Mouse (Mus musculus) stomach, embryonic 14.5 days (tissue): ENCODE results near the gene 1700001P01Rik. TPM values are rescaled to one million over a fixed set of nuclear protein-coding genes. Genes with fewer than 3 reads are reported as not detected.
"Not testable (repeated sequence)": the region's sequence is repeated elsewhere in the genome, so short reads cannot be mapped to it uniquely, and the experiment has no call there.

Experiments
- ATAC-seq: fragments of 200-750 bp; cut with Nextera tagmentation; 2 replicates; pipeline ENCODE4 v1.8.0; 2017; ENCODE audit warnings: low read depth, moderate TSS enrichment; ENCODE audit not compliant: insufficient number of reproducible peaks, insufficient read depth, low FRiP score
- H3K27ac ChIP-seq: fragments of 300-500 bp; sonication (generic); 2 replicates; pipeline ENCODE4 v1.5.1; 2014; ENCODE audit warnings: mild to moderate bottlenecking, low read length, moderate library complexity, mixed read lengths
- H3K27me3 ChIP-seq: fragments of 300-500 bp; sonication (generic); 2 replicates; pipeline ENCODE4 v1.6.1; 2014; ENCODE audit warnings: low read length, control low read depth, mixed read lengths; ENCODE audit not compliant: control insufficient read depth, insufficient read depth
- H3K36me3 ChIP-seq: fragments of 300-500 bp; sonication (generic); 2 replicates; pipeline ENCODE4 v1.6.1; 2014; ENCODE audit warnings: mild to moderate bottlenecking, control low read depth, low read length, moderate library complexity, mixed read lengths; ENCODE audit not compliant: control insufficient read depth, insufficient read depth
- H3K4me1 ChIP-seq: fragments of 300-500 bp; sonication (generic); 2 replicates; pipeline ENCODE4 v1.6.1; 2014; ENCODE audit warnings: low read length, control low read depth, mixed read lengths; ENCODE audit not compliant: control insufficient read depth, insufficient read depth
- H3K4me2 ChIP-seq: fragments of 300-500 bp; sonication (generic); replicated peaks from 2 replicates; pipeline ENCODE4 v1.6.1; 2014; ENCODE audit warnings: low read depth, low read length, control low read depth
- H3K4me3 ChIP-seq: fragments of 300-500 bp; sonication (generic); 2 replicates; pipeline ENCODE4 v1.5.1; 2014; ENCODE audit warnings: low read depth, low read length, control low read depth
- H3K9ac ChIP-seq: fragments of 300-500 bp; sonication (generic); replicated peaks from 2 replicates; pipeline ENCODE4 v1.6.1; 2014; ENCODE audit warnings: low read depth, mild to moderate bottlenecking, control low read depth, low read length, moderate library complexity, mixed read lengths
- H3K9me3 ChIP-seq: fragments of 300-500 bp; sonication (generic); 2 replicates; pipeline ENCODE4 v1.6.1; 2016; ENCODE audit warnings: low read depth, low read length, control low read depth; ENCODE audit not compliant: control insufficient read depth
- WGBS: fragments of 180-500 bp; shearing (Covaris S2); extraction: QIAGEN DNeasy Blood & Tissue Kit; methylation state at CpG from one replicate; pipeline ENCODE4 v1.1.7; 2014; 5-methylcytosine and 5-hydroxymethylcytosine counted together
- polyA plus RNA-seq: library from polyadenylated mRNA; unstranded; fragments of >200 nt; fragmentation: Nextera tagmentation; extraction: Ambion mirVana; gene quantifications from 2 replicates; pipeline ENCODE4 v1.2.1, GENCODE M21; 2014

Gene 1700001P01Rik
- polyA plus RNA-seq, 1 experiment from 2014 or later, result 0.43 TPM

GRCm38 (mm10) chr11:97796910-97797309 is 21.2 kb upstream of the 1700001P01Rik start:
- Histone ChIP-seq H3K9me3 (no peaks in the 10 kb centered on the region), H3K4me2 (no peak overlapping the region), H3K9ac (no peak overlapping the region), H3K4me1 (peaks cover 9% of the 10 kb centered on the region), H3K27me3 (no peaks in the 10 kb centered on the region), H3K36me3 (no peaks in the 10 kb centered on the region), H3K4me3 (no peak overlapping the region), H3K27ac (no peak overlapping the region)
- ATAC-seq, result no peak
- WGBS, result 8% methylated on average over 6 of the region's 6 CpGs

GRCm38 (mm10) chr11:97793165-97793564 is 17.4 kb upstream of the 1700001P01Rik start:
- H3K9ac ChIP-seq, result no peak overlapping the region
- no peaks in the 10 kb centered on the region for H3K27me3 ChIP-seq
- H3K9me3 ChIP-seq, result no peaks in the 10 kb centered on the region
- no peak overlapping the region for H3K4me2 ChIP-seq
- H3K36me3 ChIP-seq, result no peaks in the 10 kb centered on the region
- 10% methylated on average over 2 of the region's 2 CpGs for WGBS
- no peak overlapping the region for H3K27ac ChIP-seq
- ATAC-seq, result no peak
- H3K4me1 ChIP-seq, result no peaks in the 10 kb centered on the region
- no peak overlapping the region for H3K4me3 ChIP-seq

- WGBS, result 91% methylated on average over 2 of the region's 2 CpGs
- ATAC-seq, H3K9me3 ChIP-seq, H3K9ac ChIP-seq, H3K36me3 ChIP-seq, H3K27me3 ChIP-seq, H3K4me2 ChIP-seq, H3K4me3 ChIP-seq, H3K27ac ChIP-seq, H3K4me1 ChIP-seq: not testable (repeated sequence)
Observed at GRCm38 (mm10) chr11:97790778-97791438, 15.2 kb upstream of the 1700001P01Rik start.

- Histone ChIP-seq H3K9ac (no peak overlapping the region), H3K4me3 (no peak overlapping the region), H3K4me2 (no peak overlapping the region), H3K9me3 (no peaks in the 10 kb centered on the region), H3K4me1 (no peaks in the 10 kb centered on the region), H3K27me3 (no peaks in the 10 kb centered on the region), H3K27ac (no peak overlapping the region), H3K36me3 (no peaks in the 10 kb centered on the region)
- WGBS, result 86% methylated on average over 5 of the region's 5 CpGs
- no peak for ATAC-seq
Observed at GRCm38 (mm10) chr11:97789727-97790126, 14.0 kb upstream of the 1700001P01Rik start.

- H3K4me2 ChIP-seq, result no peak overlapping the region
- no peaks in the 10 kb centered on the region for H3K36me3 ChIP-seq
- no peak overlapping the region for H3K27ac ChIP-seq
- H3K27me3 ChIP-seq, result no peaks in the 10 kb centered on the region
- H3K4me3 ChIP-seq, result no peak overlapping the region
- no peak for ATAC-seq
- 95% methylated on average over 3 of the region's 3 CpGs for whole genome bisulfite sequencing
- no peak overlapping the region for H3K9ac ChIP-seq
- no peaks in the 10 kb centered on the region for H3K4me1 ChIP-seq
- no peaks in the 10 kb centered on the region for H3K9me3 ChIP-seq
Observed at GRCm38 (mm10) chr11:97787961-97788360, 12.2 kb upstream of the 1700001P01Rik start.

- H3K9me3 ChIP-seq, result no peaks in the 10 kb centered on the region
- H3K4me1 ChIP-seq, result peaks cover 12% of the 10 kb centered on the region
- H3K4me3 ChIP-seq, result peak overlapping the region; percentile 66
- no peak for ATAC-seq
- H3K27ac ChIP-seq, result peak overlapping the region; percentile 77
- no peaks in the 10 kb centered on the region for H3K27me3 ChIP-seq
- 1% methylated on average over 10 of the region's 10 CpGs for WGBS
- H3K36me3 ChIP-seq, result peaks cover 34% of the 10 kb centered on the region
- peak overlapping the region; percentile 68 for H3K4me2 ChIP-seq
- H3K9ac ChIP-seq, result peak overlapping the region; percentile 68
Observed at GRCm38 (mm10) chr11:97782564-97782895, 6.8 kb upstream of the 1700001P01Rik start.

- under 1% methylated on average over 67 of the region's 67 CpGs for WGBS
- H3K4me3 ChIP-seq, result peak within 1 kb of the TSS; percentile 66
Observed at GRCm38 (mm10) chr11:97781832-97782563, 6.3 kb upstream of the 1700001P01Rik start, which contains the start of gene Rpl23. TSS of gene Rpl23 (minus strand) at chr11:97782437.

GRCm38 (mm10) chr11:97781478-97781831 is 5.7 kb upstream of the 1700001P01Rik start:
- Histone ChIP-seq H3K4me2 (peak overlapping the region; percentile 68), H3K4me1 (peaks cover 12% of the 10 kb centered on the region), H3K4me3 (peak overlapping the region; percentile 66), H3K36me3 (peaks cover 44% of the 10 kb centered on the region), H3K9ac (peak overlapping the region; percentile 94), H3K9me3 (no peaks in the 10 kb centered on the region), H3K27ac (peak overlapping the region; percentile 75), H3K27me3 (no peaks in the 10 kb centered on the region)
- ATAC-seq, result no peak
- under 1% methylated on average over 11 of the region's 11 CpGs for WGBS

More at GRCm38 (mm10) chr11:97781832-97782563, 6.3 kb upstream of the 1700001P01Rik start, which contains the start of gene Rpl23:
- peak; percentile 97 for ATAC-seq
- H3K27me3 ChIP-seq, result no peaks in the 10 kb centered on the region
- no peaks in the 10 kb centered on the region for H3K9me3 ChIP-seq
- peak within 1 kb of the TSS; percentile 77 for H3K27ac ChIP-seq
- H3K4me2 ChIP-seq, result peak within 1 kb of the TSS; percentile 68
- peaks cover 39% of the 10 kb centered on the region for H3K36me3 ChIP-seq
- peak within 1 kb of the TSS; percentile 94 for H3K9ac ChIP-seq
- peaks cover 12% of the 10 kb centered on the region for H3K4me1 ChIP-seq
